In the genomic region with DNA sequence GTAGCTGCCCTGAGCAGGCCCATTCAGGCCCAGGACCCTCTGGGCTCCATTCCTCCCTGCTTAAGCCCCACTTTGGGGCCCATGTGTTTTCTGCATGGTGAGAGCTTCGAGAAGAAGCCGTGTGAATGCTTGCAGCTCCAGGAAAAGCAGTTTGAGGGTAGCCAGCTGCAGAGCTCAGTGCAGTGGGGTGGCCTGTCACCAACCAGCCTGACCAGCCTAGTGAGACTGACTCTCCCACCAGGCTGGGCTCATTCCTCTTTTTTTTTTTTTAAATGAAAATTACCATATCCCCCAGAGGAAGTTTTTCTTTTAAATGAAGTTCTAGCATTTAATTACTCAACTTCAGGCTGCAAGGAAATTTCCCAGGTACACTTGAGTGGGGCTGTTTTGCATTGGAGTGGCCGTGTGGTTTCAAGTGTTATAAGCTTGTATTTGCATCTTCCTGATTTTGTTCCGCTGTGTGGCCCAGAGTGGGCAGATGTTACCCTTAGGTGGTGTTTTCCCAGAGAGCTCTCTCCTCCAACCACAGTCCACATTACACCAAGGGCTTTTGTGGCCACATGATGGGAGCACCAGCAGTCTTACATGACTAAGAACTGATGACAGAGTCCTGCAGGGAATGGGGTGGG, we compare ENCODE assay signal across 21 mouse cellular contexts. TPM values are rescaled to one million over a fixed set of nuclear protein-coding genes. Genes with fewer than 3 reads are reported as not detected.
A peak's percentile ranks its signal among the peaks of the same experiment; 100 is the strongest.
DNase-seq lines count a peak whose midpoint lies in the region; ATAC-seq and TF ChIP-seq lines count a peak whose summit lies in the region.
"Had no signal": no experiment of that assay in that cellular context is flagged by ENCODE, and none has a peak within 500 bp of the region (broad histone marks: within the 10 kb centered on the region; RNA-seq: fewer than 3 reads in every experiment).

No protein-coding gene starts in this region.

- intact Hi-C loops in gastrocnemius, postnatal 36 days (cut with DNase I) = no loop called here

- TF ChIP-seq POLR2A in thymus, adult 2 months (IDR thresholded peaks at IDR 0.05; ENCODE audit: control insufficient read depth, extremely low read depth, insufficient read depth, low read length, poor library complexity) = no peak

- peak overlapping the region; percentile 48; the same call in 1 of the 2 replicates for H3K27ac ChIP-seq in kidney, embryonic 15.5 days
- H3K27ac ChIP-seq in thymus, adult 2 months (ENCODE audit: control insufficient read depth, insufficient read depth, low read length) = no peak overlapping the region
- H3K27ac ChIP-seq: embryonic facial prominence, embryonic 15.5 days; hindbrain, embryonic 10.5 days; left cerebral cortex, adult 2 months; liver, embryonic 15.5 days had no signal

- H3K9me3 ChIP-seq in kidney, embryonic 15.5 days (replicated peaks) = no peaks in the 10 kb centered on the region
- H3K9me3 ChIP-seq: embryonic facial prominence, embryonic 15.5 days; liver, embryonic 15.5 days had no signal

- no peak for ATAC-seq in kidney, embryonic 15.5 days (replicated peaks; ENCODE audit: low FRiP score)
- ATAC-seq in granulocyte monocyte progenitor cell, adult 5-6 weeks (replicated peaks; ENCODE audit: poor library complexity, severe bottlenecking) = peak; percentile 43
- 0 out of 2 replicates have a peak, but pooled peaks have one; percentile 16 for ATAC-seq in neutrophil, adult 5-6 weeks (ENCODE audit: extremely low read depth, insufficient number of reproducible peaks, low FRiP score, poor library complexity, severe bottlenecking)
- ATAC-seq: CD4-positive, CD25-positive, alpha-beta regulatory T cell, adult 4 months; forebrain, embryonic 14.5 days; hindbrain, embryonic 16.5 days; intestine, embryonic 16.5 days had no signal

- no peaks in the 10 kb centered on the region for H3K36me3 ChIP-seq in kidney, embryonic 15.5 days
- H3K36me3 ChIP-seq in thymus, adult 2 months (ENCODE audit: control insufficient read depth, insufficient read depth, low read length) = no peaks in the 10 kb centered on the region
- H3K36me3 ChIP-seq: embryonic facial prominence, embryonic 15.5 days; hindbrain, embryonic 10.5 days; liver, embryonic 15.5 days had no signal

- no peak overlapping the region for H3K4me2 ChIP-seq in kidney, embryonic 15.5 days
- H3K4me2 ChIP-seq: embryonic facial prominence, embryonic 15.5 days; heart, embryonic 11.5 days; liver, embryonic 15.5 days had no signal

- H3K4me1 ChIP-seq in kidney, embryonic 15.5 days = peaks cover 6% of the 10 kb centered on the region; the same call in 1 of the 2 replicates
- H3K4me1 ChIP-seq in thymus, adult 2 months (replicated peaks; ENCODE audit: control insufficient read depth, insufficient read depth, low read length) = peaks cover 24% of the 10 kb centered on the region
- H3K4me1 ChIP-seq: embryonic facial prominence, embryonic 15.5 days had no signal

- no peak for DNase-seq in kidney, postnatal 36 days
- peak; percentile 34 for DNase-seq in spleen, adult 12 weeks (ENCODE audit: low spot score)
- DNase-seq in spleen, postnatal 4 days (ENCODE audit: low spot score in 2 of 2) = no peak
- DNase-seq in gastrocnemius, postnatal 36 days = no peak
- DNase-seq in thymus, adult 2 months = no peak
- DNase-seq: cerebellum, adult 8-10 months; heart, adult 11 months; layer of hippocampus, adult 9-11 months; thymus, postnatal 14 days had no signal

- H3K27me3 ChIP-seq in kidney, embryonic 15.5 days = no peaks in the 10 kb centered on the region
- no peaks in the 10 kb centered on the region for H3K27me3 ChIP-seq in thymus, adult 2 months (ENCODE audit: control insufficient read depth, insufficient read depth, low read length)
- H3K27me3 ChIP-seq: embryonic facial prominence, embryonic 15.5 days; liver, embryonic 15.5 days had no signal

- no peak overlapping the region for H3K9ac ChIP-seq in kidney, embryonic 15.5 days
- H3K9ac ChIP-seq: embryonic facial prominence, embryonic 15.5 days; liver, embryonic 15.5 days had no signal

- H3K4me3 ChIP-seq in kidney, embryonic 15.5 days (replicated peaks) = no peak overlapping the region
- no peak overlapping the region for H3K4me3 ChIP-seq in thymus, adult 2 months (ENCODE audit: control insufficient read depth, insufficient read depth, low read length)
- H3K4me3 ChIP-seq: embryonic facial prominence, embryonic 15.5 days; hindbrain, embryonic 10.5 days; left cerebral cortex, adult 2 months; liver, embryonic 15.5 days had no signal

- TF ChIP-seq CTCF in thymus, adult 2 months (IDR thresholded peaks at IDR 0.05; ENCODE audit: borderline replicate concordance, control insufficient read depth, extremely low read depth, insufficient read depth, low read length, poor library complexity) = no peak

- WGBS in kidney, embryonic 15.5 days = 53% methylated on average over 4 of the region's 4 CpGs
- 40% methylated on average over 4 of the region's 4 CpGs for WGBS in thymus, adult 2 months

RNA-seq across cellular contexts. Expression of gene Syk, which starts 17.2 kb away (rescaled TPM):
- 7.4 and 7.5 TPM in 2 replicates for polyA plus RNA-seq in kidney, embryonic 15.5 days (2015; fragmentation: Nextera tagmentation; extraction: Ambion mirVana)
- 60.0 and 80.7 TPM in 2 replicates for total RNA-seq in granulocyte monocyte progenitor cell, adult 5-6 weeks (2014; fragmentation: Nextera tagmentation)
- total RNA-seq in granulocyte monocyte progenitor cell, adult 5-6 weeks (2017) = 64.1 and 70.9 TPM in 2 replicates
- 778 and 787 TPM in 2 replicates for total RNA-seq in neutrophil, adult 5-6 weeks (2017)
- total RNA-seq in gastrocnemius, postnatal 36 days (2021) = 1 to 10 TPM; 2.1 to 3.5 TPM
- 22.4 and 24.3 TPM in 2 replicates for polyA plus RNA-seq in thymus, adult 2 months (2012; rRNA removed)

Comparison
In these comparisons a context has a peak if more than half of its experiments do, and no peak if none do; other contexts are left out.
1. RNA of gene Syk, which starts 17.2 kb away (total RNA-seq): 778 to 787 TPM in neutrophil, adult 5-6 weeks and 60.0 to 80.7 TPM in granulocyte monocyte progenitor cell, adult 5-6 weeks; 2.1 to 3.5 TPM in gastrocnemius, postnatal 36 days; every median in the first group is over 10 times any median in the second.